Mouse (Mus musculus) stomach, embryonic 16.5 days (tissue): ENCODE data around the gene Nek1. TPM values are rescaled to one million over a fixed set of nuclear protein-coding genes. Genes with fewer than 3 reads are reported as not detected.

Experiments used
- ATAC-seq: fragments of 200-750 bp; cut with Nextera tagmentation; 2 replicates; pipeline ENCODE4 v1.8.0; 2017; ENCODE audit warnings: moderate number of reproducible peaks, moderate TSS enrichment; ENCODE audit not compliant: insufficient read depth, low FRiP score
- H3K27ac ChIP-seq: fragments of 300-500 bp; sonication (generic); 2 replicates; pipeline ENCODE4 v1.5.1; 2014; ENCODE audit warnings: low read length
- H3K27me3 ChIP-seq: fragments of 300-500 bp; sonication (generic); 2 replicates; pipeline ENCODE4 v1.6.1; 2014; ENCODE audit warnings: low read length, control low read depth, mixed read lengths; ENCODE audit not compliant: control insufficient read depth, insufficient read depth
- H3K36me3 ChIP-seq: fragments of 300-500 bp; sonication (generic); 2 replicates; pipeline ENCODE4 v1.6.1; 2014; ENCODE audit warnings: low read length; ENCODE audit not compliant: control insufficient read depth, insufficient read depth
- H3K4me1 ChIP-seq: fragments of 300-500 bp; sonication (generic); 2 replicates; pipeline ENCODE4 v1.6.1; 2014; ENCODE audit warnings: low read length, control low read depth, mixed read lengths; ENCODE audit not compliant: control insufficient read depth, insufficient read depth
- H3K4me2 ChIP-seq: fragments of 300-500 bp; sonication (generic); 2 replicates; pipeline ENCODE4 v1.6.1; 2014; ENCODE audit warnings: low read depth, low read length, mixed read lengths
- H3K4me3 ChIP-seq: fragments of 300-500 bp; sonication (generic); replicated peaks from 2 replicates; pipeline ENCODE4 v1.5.1; 2014; ENCODE audit warnings: mild to moderate bottlenecking, low read length
- H3K9ac ChIP-seq: fragments of 300-500 bp; sonication (generic); 2 replicates; pipeline ENCODE4 v1.6.1; 2014; ENCODE audit warnings: low read length
- H3K9me3 ChIP-seq: fragments of 300-500 bp; sonication (generic); replicated peaks from 2 replicates; pipeline ENCODE4 v1.6.1; 2016; ENCODE audit warnings: low read length, control low read depth; ENCODE audit not compliant: control insufficient read depth
- WGBS: fragments of 180-500 bp; shearing (Covaris S2); extraction: QIAGEN DNeasy Blood & Tissue Kit; methylation state at CpG from one replicate; pipeline ENCODE4 v1.1.7; 2014; 5-methylcytosine and 5-hydroxymethylcytosine counted together
- polyA plus RNA-seq: library from polyadenylated mRNA; unstranded; fragments of >200 nt; fragmentation: Nextera tagmentation; extraction: Ambion mirVana; gene quantifications from 2 replicates; pipeline ENCODE4 v1.2.1, GENCODE M21; 2015

Gene Nek1
- polyA plus RNA-seq, 1 experiment from 2014 or later: 17.9 TPM

- no peak overlapping the region for H3K4me3 ChIP-seq
- no peaks in the 10 kb centered on the region for H3K36me3 ChIP-seq
- WGBS: 74% methylated on average over 2 of the region's 2 CpGs
- no peaks in the 10 kb centered on the region for H3K9me3 ChIP-seq
- peaks cover 7% of the 10 kb centered on the region; the same call in 1 of the 2 replicates for H3K4me1 ChIP-seq
- no peak overlapping the region for H3K27ac ChIP-seq
- no peaks in the 10 kb centered on the region for H3K27me3 ChIP-seq
- ATAC-seq: no peak
- H3K9ac ChIP-seq: no peak overlapping the region
- no peak overlapping the region for H3K4me2 ChIP-seq
These were observed 29.1 kb upstream of the Nek1 start for GRCm38 (mm10) chr8:60963931-60964330.

- H3K27me3 ChIP-seq: no peaks in the 10 kb centered on the region
- H3K4me2 ChIP-seq: no peak overlapping the region
- whole genome bisulfite sequencing: 85% methylated on average over 4 of the region's 4 CpGs
- no peaks in the 10 kb centered on the region for H3K9me3 ChIP-seq
- H3K9ac ChIP-seq: no peak overlapping the region
- no peak overlapping the region for H3K27ac ChIP-seq
- H3K4me3 ChIP-seq: no peak overlapping the region
- ATAC-seq: no peak
- H3K36me3 ChIP-seq: no peaks in the 10 kb centered on the region
- peaks cover 7% of the 10 kb centered on the region; the same call in 1 of the 2 replicates for H3K4me1 ChIP-seq
These were observed 28.5 kb upstream of the Nek1 start for GRCm38 (mm10) chr8:60964518-60964917.

- Histone ChIP-seq H3K36me3 (no peaks in the 10 kb centered on the region), H3K27ac (peak overlapping the region; percentile 23; the same call in 1 of the 2 replicates), H3K4me2 (no peak overlapping the region), H3K4me3 (no peak overlapping the region), H3K9me3 (no peaks in the 10 kb centered on the region), H3K27me3 (no peaks in the 10 kb centered on the region), H3K4me1 (peaks cover 7% of the 10 kb centered on the region; the same call in 1 of the 2 replicates), H3K9ac (no peak overlapping the region)
- WGBS: 35% methylated on average over 6 of the region's 6 CpGs
- peak; percentile 78 for ATAC-seq
These were observed 27.7 kb upstream of the Nek1 start for GRCm38 (mm10) chr8:60965306-60965705.

GRCm38 (mm10) chr8:60965741-60966140 is 27.3 kb upstream of the Nek1 start:
- 45% methylated on average over 3 of the region's 3 CpGs for WGBS
- ATAC-seq: no peak
- no peak overlapping the region for H3K4me3 ChIP-seq
- no peak overlapping the region for H3K4me2 ChIP-seq
- peaks cover 7% of the 10 kb centered on the region; the same call in 1 of the 2 replicates for H3K4me1 ChIP-seq
- no peaks in the 10 kb centered on the region for H3K27me3 ChIP-seq
- no peaks in the 10 kb centered on the region for H3K9me3 ChIP-seq
- no peaks in the 10 kb centered on the region for H3K36me3 ChIP-seq
- H3K9ac ChIP-seq: no peak overlapping the region
- H3K27ac ChIP-seq: peak overlapping the region; percentile 23; the same call in 1 of the 2 replicates

- no peak overlapping the region for H3K4me2 ChIP-seq
- H3K9ac ChIP-seq: no peak overlapping the region
- no peaks in the 10 kb centered on the region for H3K9me3 ChIP-seq
- no peaks in the 10 kb centered on the region for H3K36me3 ChIP-seq
- no peak overlapping the region for H3K4me3 ChIP-seq
- no peak for ATAC-seq
- WGBS: 29% methylated on average over 2 of the region's 2 CpGs
- H3K4me1 ChIP-seq: peaks cover 10% of the 10 kb centered on the region
- no peaks in the 10 kb centered on the region for H3K27me3 ChIP-seq
- H3K27ac ChIP-seq: no peak overlapping the region
These were observed 23.9 kb upstream of the Nek1 start for GRCm38 (mm10) chr8:60969091-60969490.

GRCm38 (mm10) chr8:60971808-60972207 is 21.2 kb upstream of the Nek1 start:
- Histone ChIP-seq H3K27ac (no peak overlapping the region), H3K4me1 (peaks cover 4% of the 10 kb centered on the region), H3K9me3 (no peaks in the 10 kb centered on the region), H3K4me3 (no peak overlapping the region), H3K9ac (no peak overlapping the region), H3K36me3 (no peaks in the 10 kb centered on the region), H3K4me2 (no peak overlapping the region), H3K27me3 (no peaks in the 10 kb centered on the region)
- WGBS: 62% methylated on average over 4 of the region's 4 CpGs
- no peak for ATAC-seq

GRCm38 (mm10) chr8:60973448-60973847 is 19.5 kb upstream of the Nek1 start:
- H3K4me2 ChIP-seq: no peak overlapping the region
- H3K4me1 ChIP-seq: peaks cover 4% of the 10 kb centered on the region
- H3K27ac ChIP-seq: no peak overlapping the region
- no peaks in the 10 kb centered on the region for H3K9me3 ChIP-seq
- H3K4me3 ChIP-seq: no peak overlapping the region
- H3K36me3 ChIP-seq: no peaks in the 10 kb centered on the region
- ATAC-seq: no peak
- WGBS: 66% methylated on average over 2 of the region's 2 CpGs
- no peaks in the 10 kb centered on the region for H3K27me3 ChIP-seq
- H3K9ac ChIP-seq: no peak overlapping the region

- 67% methylated on average over 2 of the region's 2 CpGs for WGBS
- no peak for ATAC-seq
These were observed 18.2 kb upstream of the Nek1 start for GRCm38 (mm10) chr8:60974837-60975236.

GRCm38 (mm10) chr8:60976818-60977217 is 16.2 kb upstream of the Nek1 start:
- 86% methylated on average over 9 of the region's 9 CpGs for WGBS
- no peak overlapping the region for H3K4me2 ChIP-seq
- H3K9ac ChIP-seq: no peak overlapping the region
- peaks cover 2% of the 10 kb centered on the region for H3K4me1 ChIP-seq
- no peak overlapping the region for H3K4me3 ChIP-seq
- no peak for ATAC-seq
- no peaks in the 10 kb centered on the region for H3K36me3 ChIP-seq
- no peaks in the 10 kb centered on the region for H3K27me3 ChIP-seq
- H3K9me3 ChIP-seq: no peaks in the 10 kb centered on the region
- H3K27ac ChIP-seq: no peak overlapping the region

More at GRCm38 (mm10) chr8:60974837-60975236, 18.2 kb upstream of the Nek1 start:
- Histone ChIP-seq H3K27me3 (no peaks in the 10 kb centered on the region), H3K4me1 (peaks cover 4% of the 10 kb centered on the region), H3K9ac (no peak overlapping the region), H3K4me2 (no peak overlapping the region), H3K27ac (no peak overlapping the region), H3K4me3 (no peak overlapping the region), H3K36me3 (no peaks in the 10 kb centered on the region), H3K9me3 (no peaks in the 10 kb centered on the region)

- no peak overlapping the region for H3K4me2 ChIP-seq
- no peaks in the 10 kb centered on the region for H3K9me3 ChIP-seq
- H3K36me3 ChIP-seq: no peaks in the 10 kb centered on the region
- WGBS: 73% methylated on average over 5 of the region's 5 CpGs
- no peak overlapping the region for H3K4me3 ChIP-seq
- H3K9ac ChIP-seq: no peak overlapping the region
- ATAC-seq: no peak
- H3K27me3 ChIP-seq: no peaks in the 10 kb centered on the region
- H3K4me1 ChIP-seq: peaks cover 6% of the 10 kb centered on the region
- no peak overlapping the region for H3K27ac ChIP-seq
These were observed 14.5 kb upstream of the Nek1 start for GRCm38 (mm10) chr8:60978496-60978895.
